16 mouse cellular contexts compared by ENCODE assay signal in the genomic region with DNA sequence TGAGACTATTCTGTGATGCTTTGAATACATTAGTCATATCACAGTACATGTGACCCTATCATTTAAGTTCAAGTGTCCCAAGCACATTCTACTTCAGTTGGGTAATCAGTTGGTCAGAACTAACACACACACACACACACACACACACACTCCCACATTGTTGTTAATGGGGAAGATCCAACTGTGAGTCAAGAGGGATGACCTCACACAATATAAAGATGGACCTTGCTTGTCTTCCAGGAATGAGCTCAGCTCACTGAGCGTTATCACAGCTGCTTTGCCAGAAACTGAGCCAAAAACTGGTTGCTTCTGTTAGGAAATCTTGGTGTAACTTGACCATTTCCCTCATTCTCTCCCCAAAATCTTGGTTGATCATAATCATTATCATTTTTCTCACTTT.
DNase-seq lines count a peak whose midpoint lies in the region; ATAC-seq lines count a peak whose summit lies in the region.
"Had no signal": no experiment of that assay in that cellular context is flagged by ENCODE, and none has a peak within 500 bp of the region (broad histone marks: within the 10 kb centered on the region; RNA-seq: fewer than 3 reads in every experiment).

No protein-coding gene starts in this region.

- no peak overlapping the region for H3K4me2 ChIP-seq in midbrain, embryonic 13.5 days (replicated peaks)
- H3K4me2 ChIP-seq in forebrain, embryonic 16.5 days (ENCODE audit: low read length), result no peak overlapping the region
- H3K4me2 ChIP-seq: lung, embryonic 15.5 days; midbrain, embryonic 15.5 days; neural tube, embryonic 13.5 days had no signal

- intact Hi-C loops in heart, postnatal 25 days (cut with DNase I), result no loop called here

- H3K4me1 ChIP-seq in midbrain, embryonic 13.5 days (replicated peaks), result peaks cover 8% of the 10 kb centered on the region
- H3K4me1 ChIP-seq in forebrain, embryonic 16.5 days (replicated peaks; ENCODE audit: control insufficient read depth, insufficient read depth, low read length), result peaks cover 16% of the 10 kb centered on the region
- H3K4me1 ChIP-seq: midbrain, embryonic 15.5 days had no signal

- DNase-seq in heart, adult 11 months, result peak; percentile 92
- no peak for DNase-seq in heart, postnatal 25 days (ENCODE audit: low spot score)
- DNase-seq in 3T3-L1 (ENCODE audit: low read depth, low spot score), result peak; percentile 79
- peak; percentile 47 for DNase-seq in adrenal gland, postnatal 14 days
- DNase-seq in heart, postnatal 4 days, result peak; percentile 47
- DNase-seq in spleen, postnatal 10 days (ENCODE audit: low spot score in 2 of 2), result no peak
- DNase-seq: B cell, adult 2 months; retina, postnatal 1 day; thymus, adult 2 months had no signal

- H3K27me3 ChIP-seq in midbrain, embryonic 13.5 days, result no peaks in the 10 kb centered on the region
- no peaks in the 10 kb centered on the region for H3K27me3 ChIP-seq in forebrain, embryonic 16.5 days (replicated peaks; ENCODE audit: control insufficient read depth, insufficient read depth, low read length)
- H3K27me3 ChIP-seq: lung, embryonic 15.5 days; midbrain, embryonic 15.5 days; neural tube, embryonic 13.5 days had no signal

- 81% methylated on average over 1 of the region's 1 CpGs for WGBS in midbrain, embryonic 13.5 days
- whole genome bisulfite sequencing in forebrain, embryonic 16.5 days, result 68% methylated on average over 1 of the region's 1 CpGs

- ATAC-seq in midbrain, embryonic 13.5 days, result no peak
- ATAC-seq in forebrain, embryonic 16.5 days, result no peak
- ATAC-seq: inflammation-experienced regulatory T-cells, adult 6 months; midbrain, embryonic 15.5 days had no signal

- H3K9me3 ChIP-seq in midbrain, embryonic 13.5 days, result no peaks in the 10 kb centered on the region
- H3K9me3 ChIP-seq in forebrain, embryonic 16.5 days (ENCODE audit: control insufficient read depth, low read length), result no peaks in the 10 kb centered on the region
- H3K9me3 ChIP-seq: G1E; lung, embryonic 15.5 days; midbrain, embryonic 15.5 days; neural tube, embryonic 13.5 days had no signal

- H3K4me3 ChIP-seq in midbrain, embryonic 13.5 days (replicated peaks), result no peak overlapping the region
- H3K4me3 ChIP-seq in forebrain, embryonic 16.5 days (replicated peaks; ENCODE audit: low read length), result no peak overlapping the region
- H3K4me3 ChIP-seq: lung, embryonic 15.5 days; midbrain, embryonic 15.5 days; neural tube, embryonic 13.5 days had no signal

- H3K9ac ChIP-seq in midbrain, embryonic 13.5 days (replicated peaks), result no peak overlapping the region
- no peak overlapping the region for H3K9ac ChIP-seq in forebrain, embryonic 16.5 days (replicated peaks; ENCODE audit: low read depth, low read length)
- H3K9ac ChIP-seq: lung, embryonic 15.5 days; midbrain, embryonic 15.5 days; neural tube, embryonic 13.5 days had no signal

- H3K27ac ChIP-seq in midbrain, embryonic 13.5 days, result no peak overlapping the region
- H3K27ac ChIP-seq in forebrain, embryonic 16.5 days (ENCODE audit: low read length), result no peak overlapping the region
- H3K27ac ChIP-seq: lung, embryonic 15.5 days; midbrain, embryonic 15.5 days; neural tube, embryonic 13.5 days had no signal

- no peaks in the 10 kb centered on the region for H3K36me3 ChIP-seq in midbrain, embryonic 13.5 days
- no peaks in the 10 kb centered on the region for H3K36me3 ChIP-seq in forebrain, embryonic 16.5 days (ENCODE audit: control insufficient read depth, insufficient read depth)
- H3K36me3 ChIP-seq: G1E; lung, embryonic 15.5 days; midbrain, embryonic 15.5 days; neural tube, embryonic 13.5 days had no signal

Comparison
In these comparisons a context has a peak if more than half of its experiments do, and no peak if none do; other contexts are left out.
1. DNase-seq: peak in heart, adult 11 months (single experiment), 3T3-L1 (single experiment), adrenal gland, postnatal 14 days (single experiment) and heart, postnatal 4 days (single experiment); none in heart, postnatal 25 days (single experiment) and spleen, postnatal 10 days (0 of 2).